Mouse (Mus musculus) ovary, adult 18-20 months (tissue): ENCODE measurements around the gene Tmem160.

Experiments used
- DNase-seq: peaks from one replicate; pipeline ENCODE4 v3.0.0; 2022; ENCODE audit warnings: low spot score, mixed read lengths

The Tmem160 gene

DNA sequence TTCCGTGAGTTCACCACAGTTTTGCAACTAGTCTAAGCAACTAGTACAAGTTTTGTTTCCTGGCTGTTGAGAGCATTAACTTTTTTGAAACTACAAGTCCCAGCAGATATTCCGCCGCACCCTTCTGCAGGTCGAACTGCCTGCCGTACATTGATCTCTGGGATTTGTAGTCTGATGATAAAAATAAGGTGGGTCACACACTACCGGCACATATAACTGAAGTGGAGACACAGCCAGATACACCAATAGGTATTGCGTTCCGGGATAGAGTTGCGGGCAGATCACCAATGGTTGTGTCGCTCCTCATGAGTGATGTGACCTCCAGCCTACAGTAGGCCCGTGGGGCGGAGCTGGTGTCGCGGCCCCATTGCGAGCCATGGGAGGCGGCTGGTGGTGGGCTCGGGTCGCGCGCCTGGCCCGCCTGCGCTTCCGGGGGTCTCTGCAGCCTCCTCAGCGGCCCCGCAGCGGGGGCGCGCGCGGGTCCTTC lies at the start of gene Tmem160:
Gene Tmem160 (plus strand): TSS at position 193 of the 487 bp plus-strand sequence.
- peak; percentile 88 for DNase-seq

DNA sequence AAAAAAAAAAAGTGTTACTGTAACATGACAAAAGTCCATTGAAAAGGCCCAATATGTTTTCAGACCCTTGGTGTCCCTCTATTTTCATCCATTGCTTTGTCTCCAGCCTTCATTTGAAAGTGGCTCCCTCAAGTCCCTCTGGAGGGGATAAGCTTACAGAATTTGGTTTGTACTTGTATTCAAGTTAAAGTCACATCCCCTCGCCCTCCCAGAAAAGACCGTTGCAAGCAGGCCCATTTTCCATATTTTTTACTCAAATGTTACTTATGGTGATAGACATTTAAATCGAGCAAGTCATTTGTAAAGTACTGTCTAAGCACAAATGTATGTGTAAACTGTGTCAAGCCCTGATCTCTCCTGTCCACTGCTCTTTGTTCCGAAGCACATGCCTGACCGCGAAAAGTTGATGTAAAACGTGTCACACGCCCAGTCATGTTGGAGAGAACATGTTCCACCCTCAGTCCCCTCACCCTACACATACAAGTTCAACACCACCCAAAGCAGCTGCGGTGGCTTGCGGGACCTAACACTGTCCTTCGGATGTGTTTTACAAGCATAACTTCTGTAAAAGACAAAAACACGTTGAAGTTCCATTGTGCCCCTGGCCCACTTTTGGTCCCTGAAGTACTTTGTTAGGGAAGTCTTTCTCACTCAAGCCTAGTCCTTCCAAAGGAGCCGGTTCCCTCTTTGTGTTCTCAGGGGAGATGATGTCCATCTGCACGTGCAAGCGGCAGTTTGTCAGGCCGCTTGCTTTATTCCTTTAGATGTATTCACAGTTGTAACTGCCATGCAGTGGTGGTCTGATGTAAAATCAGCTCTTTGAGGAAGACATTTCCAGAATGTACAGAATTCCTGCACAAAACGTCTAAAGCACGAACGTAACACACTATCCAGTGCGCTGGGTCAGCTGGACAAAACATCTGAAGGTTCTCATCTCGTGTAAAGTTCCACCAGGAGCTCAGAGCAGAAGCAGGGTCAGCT lies 49.3 kb upstream of the Tmem160 start:
- DNase-seq: no peak

DNA sequence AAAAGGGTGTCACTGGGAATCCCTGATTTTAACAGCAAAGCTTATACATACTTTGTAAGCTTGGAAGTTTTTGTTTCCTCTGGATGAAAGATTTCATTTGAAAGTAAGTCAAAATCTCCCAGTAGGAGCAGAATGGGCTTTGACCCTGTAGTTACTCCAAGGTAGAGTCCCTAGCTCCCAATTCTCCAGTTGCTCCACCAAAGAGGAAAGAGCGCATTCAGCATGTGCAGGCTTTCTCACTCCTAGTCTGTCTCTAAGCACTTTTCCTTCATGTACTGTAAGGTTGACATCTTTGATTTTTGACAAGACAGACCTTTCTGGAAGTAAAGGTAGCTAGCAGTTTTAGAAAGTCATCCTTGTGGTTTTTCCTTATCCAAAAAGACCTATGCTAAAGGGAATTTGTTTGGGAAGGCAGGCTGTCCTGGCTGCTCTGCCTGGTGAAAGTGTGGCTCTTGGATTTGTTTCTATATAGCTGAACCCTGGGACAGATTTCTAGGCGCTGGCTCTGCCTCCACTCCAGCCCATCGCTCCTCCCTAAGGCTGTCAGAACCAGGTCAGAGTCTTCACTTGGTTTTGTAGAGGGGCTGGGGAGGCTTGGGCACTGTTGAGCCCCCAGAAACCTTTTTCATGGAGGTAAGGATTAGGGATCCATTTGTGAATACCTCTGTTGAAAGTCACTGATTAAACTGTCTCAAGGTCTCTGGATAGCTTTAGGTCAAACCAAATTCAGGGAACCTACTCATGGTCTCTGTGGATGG lies 48.1 kb upstream of the Tmem160 start:
- DNase-seq: no peak

DNA sequence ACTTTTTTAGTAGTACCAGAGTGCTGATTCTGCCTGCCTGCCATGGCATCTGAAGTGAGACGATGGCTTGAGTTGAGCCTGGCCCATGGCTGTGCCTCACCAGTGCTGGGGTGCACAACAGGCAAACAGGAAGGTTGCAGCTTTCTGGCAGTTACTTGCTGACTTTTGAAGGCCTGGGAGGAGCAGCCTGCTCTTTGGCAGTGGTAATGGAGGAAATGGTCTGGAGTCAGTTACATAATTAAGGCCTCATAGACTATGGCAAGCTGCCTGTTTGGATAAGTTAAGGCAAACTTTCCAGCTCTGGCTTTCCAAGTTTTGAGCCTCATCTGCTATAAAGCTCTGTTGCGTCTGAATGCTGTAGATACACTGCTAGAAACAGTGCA lies 47.5 kb upstream of the Tmem160 start:
- DNase-seq: peak; percentile 28

DNA sequence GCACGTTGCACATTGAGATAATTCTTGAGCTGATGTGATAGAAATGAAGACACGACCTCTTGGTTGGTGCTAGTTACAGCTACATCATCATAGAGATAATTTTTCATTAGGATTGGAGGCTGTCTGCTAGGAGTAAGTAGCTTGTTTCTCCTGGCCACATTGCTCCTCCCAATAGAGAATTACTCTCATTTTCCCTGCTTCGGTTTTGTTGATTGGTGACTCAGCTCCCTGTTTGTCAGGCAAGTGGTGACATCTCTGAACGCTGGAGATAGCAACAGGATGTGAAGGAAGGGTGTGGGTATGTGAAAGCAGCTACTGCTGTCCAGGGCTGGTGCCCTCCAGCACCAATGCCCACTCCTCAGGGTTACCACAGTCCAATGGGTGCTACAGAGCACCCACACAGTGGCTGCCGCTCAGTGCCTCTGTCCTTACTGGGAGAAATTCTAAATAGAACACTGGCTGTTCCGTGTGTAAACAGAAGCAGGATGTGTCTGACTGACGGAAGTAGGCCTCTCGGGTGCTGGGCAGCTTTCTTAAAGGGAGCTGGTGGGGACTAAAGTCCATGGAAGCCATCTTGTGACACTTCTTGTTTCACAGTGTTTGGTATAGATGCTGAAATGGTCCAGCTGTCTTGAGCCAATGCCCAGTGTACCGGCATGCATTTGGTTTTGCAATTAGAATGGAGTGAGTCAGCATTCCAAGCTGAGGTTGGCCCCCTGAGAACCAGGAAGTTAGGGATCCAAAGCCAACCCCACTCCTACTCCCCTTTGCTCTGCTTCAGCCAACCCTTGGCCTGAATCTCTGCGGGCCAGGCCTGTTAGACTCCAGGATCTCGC lies 46.8 kb upstream of the Tmem160 start:
- peak; percentile 63 for DNase-seq

DNA sequence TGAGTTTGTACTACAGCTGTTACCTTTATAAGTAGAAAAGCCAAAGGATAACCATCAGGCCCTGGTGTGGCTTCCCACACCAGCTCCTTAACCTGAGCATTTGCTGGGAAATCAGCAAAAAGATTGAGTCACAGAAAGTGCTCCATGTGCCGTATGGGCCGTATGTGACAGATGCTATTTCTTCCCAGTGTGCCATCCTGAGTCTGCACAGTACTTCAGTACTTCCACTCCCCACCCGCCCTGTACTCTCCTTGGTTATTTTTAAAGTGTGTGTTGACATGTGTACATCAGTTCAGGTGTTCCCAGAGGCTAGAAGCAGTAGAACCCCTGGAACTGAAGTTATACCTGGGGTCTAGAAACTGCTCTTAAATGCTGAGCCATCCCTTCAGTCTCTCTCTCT lies 45.6 kb upstream of the Tmem160 start:
- DNase-seq: no peak

GRCm38 (mm10) chr7:16411100-16411499 lies 41.5 kb upstream of the Tmem160 start:
- DNase-seq: no peak

- no peak for DNase-seq
Observed at GRCm38 (mm10) chr7:16412220-16412896, 40.2 kb upstream of the Tmem160 start.

GRCm38 (mm10) chr7:16412930-16413329 lies 39.6 kb upstream of the Tmem160 start:
- DNase-seq: no peak

- DNase-seq: no peak
Observed at GRCm38 (mm10) chr7:16415426-16415825, 37.2 kb upstream of the Tmem160 start.

- no peak for DNase-seq
Observed at GRCm38 (mm10) chr7:16417141-16417771, 35.3 kb upstream of the Tmem160 start.

DNA sequence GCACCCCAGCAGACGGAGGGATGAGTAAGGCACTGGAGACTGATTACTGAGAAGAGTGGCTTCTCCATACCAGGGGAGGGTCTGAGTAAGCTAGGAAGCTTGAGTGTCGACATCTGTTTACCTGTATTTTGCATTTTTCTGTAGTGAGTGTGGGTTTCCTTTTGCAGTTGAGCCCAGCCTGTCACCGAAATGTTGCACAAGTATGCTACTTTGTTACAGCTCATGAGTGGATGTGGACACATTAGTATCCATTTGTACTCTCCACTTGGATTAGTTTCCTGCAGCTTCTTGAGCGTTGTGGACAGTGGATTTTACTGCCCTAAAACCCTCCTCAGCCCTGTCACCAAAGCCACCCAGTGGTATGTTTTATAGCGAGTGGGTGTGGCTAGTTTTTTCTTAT lies 33.9 kb upstream of the Tmem160 start:
- no peak for DNase-seq

DNA sequence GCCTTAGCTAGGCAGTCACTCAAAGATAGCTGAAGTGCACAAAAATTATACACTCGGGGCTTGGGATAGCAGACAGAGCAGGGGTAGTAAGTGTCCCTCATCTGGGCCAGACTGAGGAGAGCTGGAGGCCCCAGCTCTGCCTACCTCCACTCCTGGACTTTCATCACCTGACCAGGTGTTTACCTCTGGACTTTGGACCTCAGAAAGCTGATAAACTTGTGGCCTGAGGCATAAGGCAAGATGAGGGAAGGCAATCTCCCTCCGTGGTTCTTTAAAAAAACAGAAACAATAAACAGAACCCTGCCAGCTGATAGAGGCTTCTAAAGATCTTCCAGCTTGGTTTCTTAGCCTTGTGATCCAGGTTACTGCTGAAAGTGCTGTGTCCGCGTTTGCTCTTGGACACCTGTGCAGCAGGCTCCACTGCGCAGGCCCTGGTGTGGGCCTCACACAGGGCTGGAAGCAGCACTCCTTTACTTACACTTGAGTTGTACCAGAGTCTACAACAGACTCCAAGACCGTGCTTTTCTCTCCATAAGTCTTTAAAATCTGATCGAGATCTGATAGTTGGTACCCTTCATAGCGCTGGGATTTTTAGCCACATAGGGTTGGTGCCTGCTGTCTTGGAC lies 32.0 kb upstream of the Tmem160 start:
- no peak for DNase-seq

DNA sequence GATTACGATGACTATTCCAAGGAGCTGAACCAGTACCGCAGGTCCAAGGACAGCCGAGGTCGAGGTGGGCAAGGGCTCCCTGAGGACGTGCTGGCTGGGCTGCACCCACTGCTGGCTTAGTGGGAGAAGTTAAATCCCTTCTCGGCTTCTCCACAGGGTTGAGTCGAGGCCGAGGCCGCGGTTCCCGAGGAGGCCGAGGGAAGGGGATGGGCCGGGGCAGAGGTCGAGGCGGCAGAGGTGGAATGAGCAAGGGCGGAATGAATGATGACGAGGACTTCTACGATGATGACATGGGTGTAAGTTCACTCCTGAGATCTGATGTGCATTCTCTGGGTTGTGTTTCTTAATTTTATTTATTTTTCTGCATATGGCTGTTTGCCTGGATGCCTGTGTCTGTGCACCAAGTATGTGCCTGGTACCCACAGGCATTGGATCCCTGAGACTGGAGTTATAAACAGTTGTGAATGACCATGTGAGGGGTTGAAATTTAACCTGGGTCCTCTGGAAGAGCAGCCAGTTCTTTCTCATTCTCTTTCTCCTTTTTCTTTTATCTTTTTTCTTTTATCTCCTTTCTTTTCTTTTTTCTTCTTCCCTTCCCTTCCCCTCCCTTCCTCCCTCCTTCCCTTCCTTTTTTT lies 30.2 kb upstream of the Tmem160 start:
- no peak for DNase-seq

GRCm38 (mm10) chr7:16423731-16424130 lies 28.8 kb upstream of the Tmem160 start:
- DNase-seq: no peak

DNA sequence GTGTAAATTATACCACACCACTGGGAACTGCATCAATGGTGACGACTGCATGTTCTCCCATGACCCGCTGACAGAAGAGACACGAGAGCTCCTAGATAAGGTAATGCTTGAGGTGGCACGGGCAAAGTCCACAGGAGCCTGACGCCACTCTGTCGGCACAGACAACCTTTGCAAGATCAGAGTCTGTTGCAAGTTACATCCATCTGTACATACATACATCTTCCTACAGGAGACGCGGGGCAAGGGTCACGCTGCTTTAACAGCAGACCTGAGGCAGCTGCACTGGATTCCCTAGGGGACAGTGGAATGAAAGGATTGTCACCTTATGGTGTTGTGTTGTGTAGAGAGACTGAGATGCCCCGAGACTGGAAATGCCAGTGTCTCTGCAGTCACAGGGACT lies 26.9 kb upstream of the Tmem160 start:
- DNase-seq: no peak

DNA sequence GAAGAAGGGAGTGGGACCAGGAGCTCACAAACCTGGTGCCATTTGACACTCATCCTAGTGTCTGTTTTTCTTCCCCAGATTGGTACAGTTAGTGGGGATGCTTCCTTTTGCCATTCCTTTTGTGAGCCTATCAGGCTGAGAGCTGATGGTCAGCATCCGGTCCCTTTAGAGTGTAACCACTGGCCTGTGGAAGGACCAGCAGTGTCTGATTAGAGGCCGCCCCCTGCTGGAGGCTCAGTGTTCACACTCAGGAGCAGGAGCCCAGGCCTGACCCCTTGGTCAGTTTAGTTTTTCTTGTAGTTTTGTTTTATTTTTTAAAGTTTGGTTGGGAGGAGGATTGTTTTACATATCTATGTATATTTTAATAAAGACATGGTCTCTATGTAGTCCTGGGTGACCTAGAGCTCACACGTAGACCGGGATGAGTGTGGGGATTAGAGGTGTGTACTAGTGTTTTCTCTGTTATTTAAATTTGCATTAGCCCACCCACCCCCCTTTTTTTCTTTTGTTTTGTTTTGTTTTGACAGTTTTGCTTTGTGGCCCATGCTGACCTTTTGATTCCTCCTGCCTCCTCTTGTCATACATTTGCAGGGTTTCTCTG lies 26.4 kb upstream of the Tmem160 start:
- DNase-seq: peak; percentile 42

GRCm38 (mm10) chr7:16433352-16433971 lies 19.1 kb upstream of the Tmem160 start:
- no peak for DNase-seq

GRCm38 (mm10) chr7:16435088-16435487 lies 17.5 kb upstream of the Tmem160 start:
- DNase-seq: no peak
